Mouse (Mus musculus): ENCODE data around the gene Hhat.

Gene Hhat

DNA sequence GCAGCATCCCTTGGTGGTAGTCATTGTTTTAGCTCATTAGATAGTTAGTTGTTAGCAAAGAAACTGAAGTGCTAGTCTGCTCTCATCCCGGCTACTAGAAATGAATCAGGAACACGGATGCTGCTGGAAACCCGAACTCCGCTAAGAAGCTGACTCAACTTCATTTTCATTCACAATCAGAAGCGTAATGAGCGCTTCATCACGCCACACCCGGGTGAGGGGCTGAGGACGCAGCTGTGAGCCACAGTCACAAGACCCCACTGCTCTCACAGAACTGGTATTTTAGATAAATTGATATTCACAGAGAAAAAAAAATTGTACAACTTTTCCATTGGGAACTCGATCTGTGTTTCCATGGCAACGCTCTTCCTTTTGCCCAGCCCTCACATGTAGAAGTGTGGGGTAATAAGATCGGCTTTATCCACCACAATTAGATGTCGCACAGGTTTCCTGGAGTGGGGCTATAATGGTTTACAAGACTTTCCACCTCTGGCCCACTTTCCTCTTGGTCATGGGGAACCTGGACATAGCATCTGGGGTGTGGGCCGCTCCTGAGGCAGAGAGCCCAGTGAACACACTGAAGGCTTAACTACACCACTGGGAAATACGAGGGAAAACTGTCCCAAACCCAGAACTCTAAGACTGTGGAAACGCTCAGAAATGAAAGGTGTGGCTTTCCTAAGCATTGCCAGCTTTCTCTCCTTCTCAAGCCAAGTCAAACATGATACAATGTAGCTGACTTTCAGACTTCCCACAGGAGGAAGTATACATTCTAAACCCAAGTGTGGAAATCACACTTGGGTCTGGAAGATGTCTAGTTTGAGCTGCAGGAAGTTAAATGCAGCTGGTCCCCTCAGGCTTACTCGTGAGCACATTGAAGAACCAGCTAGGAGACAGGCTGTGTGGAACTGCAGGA is 14.3 kb upstream of the Hhat start:
- DNase-seq (ENCODE audit: low read depth), result peak; percentile 62

DNA sequence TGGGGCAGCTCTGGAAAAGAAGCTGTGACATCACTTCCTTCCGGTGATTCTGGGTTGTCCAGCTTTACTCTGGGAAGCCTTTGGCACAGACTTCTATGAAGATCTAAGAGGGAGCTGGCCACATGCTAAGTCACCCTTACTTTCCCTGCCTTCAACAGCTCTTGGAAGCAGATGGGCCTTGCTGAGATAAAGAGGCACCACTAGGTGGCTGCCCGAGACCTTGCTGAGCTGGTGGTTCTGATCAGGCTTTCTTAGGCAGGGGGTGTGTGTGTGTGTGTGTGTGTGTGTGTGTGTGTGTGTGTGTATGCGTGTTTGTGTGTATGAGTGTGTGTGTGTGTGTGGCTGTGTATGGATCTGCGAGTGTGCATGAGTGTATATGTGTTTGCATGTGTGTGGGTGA is 13.4 kb upstream of the Hhat start:
- DNase-seq (ENCODE audit: low read depth), result peak; percentile 85

DNA sequence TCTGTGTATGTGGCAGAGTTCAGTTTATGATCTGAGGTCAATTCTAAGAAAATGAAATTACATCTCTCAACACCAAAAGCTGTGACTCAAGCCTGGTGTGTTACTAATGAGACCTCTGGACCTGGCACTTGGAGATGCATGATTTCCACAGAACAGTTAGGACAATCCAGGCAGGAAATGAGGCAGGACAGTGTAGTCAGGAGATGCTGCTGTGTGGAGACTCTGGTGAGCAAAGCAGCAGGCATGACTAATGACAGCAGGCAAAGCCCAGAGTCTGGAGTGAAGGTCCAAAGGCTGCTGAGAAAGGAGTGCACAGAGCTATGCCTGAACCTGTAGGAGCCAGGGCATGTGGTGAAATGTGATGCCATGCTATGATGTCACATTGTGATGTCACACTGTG is 10.2 kb upstream of the Hhat start:
- peak; percentile 43 for DNase-seq (ENCODE audit: low read depth)

DNA sequence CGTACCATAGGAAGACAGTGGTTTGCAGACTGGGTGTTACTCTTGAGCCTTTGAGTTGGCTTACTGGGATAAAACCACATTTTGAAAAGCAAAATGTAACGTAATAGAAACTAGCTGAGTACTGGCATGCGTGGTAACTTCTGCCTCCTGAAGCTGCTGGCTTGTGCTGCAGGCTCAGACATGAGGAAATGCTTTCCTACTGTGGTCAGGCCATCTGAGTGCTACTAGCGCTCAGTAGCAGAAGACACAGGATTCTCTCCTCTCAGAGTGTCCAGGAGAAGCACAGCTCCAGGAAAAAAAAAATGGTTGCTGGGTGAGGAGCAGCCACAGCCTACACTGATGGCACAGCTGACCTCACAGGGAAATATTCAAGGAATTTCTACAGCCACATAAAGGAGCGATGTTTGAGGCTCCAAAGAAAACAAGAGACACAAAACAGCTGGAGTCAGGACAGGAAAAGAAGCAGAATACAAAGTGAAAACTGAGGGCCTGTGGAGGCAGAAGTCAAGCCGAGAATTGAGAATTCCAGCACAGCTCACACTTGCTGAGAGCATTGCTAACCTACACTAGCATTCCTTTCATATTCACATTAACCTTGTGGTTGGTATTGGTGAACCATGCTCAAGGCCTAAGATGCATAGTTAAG is 8.0 kb upstream of the Hhat start:
- peak; percentile 63 for DNase-seq (ENCODE audit: low read depth)

DNA sequence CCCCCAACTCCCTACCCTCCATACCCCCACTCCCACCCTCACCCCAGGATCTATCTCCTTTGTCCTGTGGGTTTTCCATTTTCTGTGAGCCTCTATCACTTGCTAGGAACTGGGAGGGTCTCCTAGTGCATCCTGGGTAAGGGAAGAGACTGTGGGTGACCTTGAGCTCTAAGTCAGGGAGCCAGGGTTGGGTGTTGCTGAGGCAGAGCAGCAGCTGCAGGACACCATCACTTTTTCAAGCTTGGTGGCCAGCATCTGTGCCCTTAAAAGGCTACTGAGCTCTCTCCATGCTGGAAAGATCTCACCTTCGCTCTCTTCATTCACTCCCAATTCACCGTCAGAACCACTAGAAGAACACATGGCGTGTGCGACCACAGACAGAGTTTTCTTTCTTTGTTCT is 7.2 kb upstream of the Hhat start:
- DNase-seq (ENCODE audit: low read depth), result no peak

DNA sequence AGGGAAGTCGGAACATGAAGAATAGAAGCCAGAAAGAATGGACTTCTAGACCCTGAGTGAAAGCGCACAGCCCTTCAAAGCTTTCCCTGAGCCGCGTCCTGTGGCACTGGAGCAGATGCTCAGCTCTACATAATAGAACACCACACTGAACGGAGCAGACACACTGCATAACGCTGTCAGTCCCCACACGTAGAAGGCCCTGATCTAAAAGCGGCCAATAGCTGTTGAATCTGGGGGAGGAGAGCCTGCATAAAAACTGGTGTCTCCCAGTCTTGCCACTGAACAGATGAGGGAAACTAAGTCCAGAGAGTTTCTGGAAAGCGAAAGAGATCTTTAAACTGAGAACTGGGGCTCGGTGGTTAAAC is 911 bp downstream of the Hhat start:
- no peak for DNase-seq (ENCODE audit: low read depth)

DNA sequence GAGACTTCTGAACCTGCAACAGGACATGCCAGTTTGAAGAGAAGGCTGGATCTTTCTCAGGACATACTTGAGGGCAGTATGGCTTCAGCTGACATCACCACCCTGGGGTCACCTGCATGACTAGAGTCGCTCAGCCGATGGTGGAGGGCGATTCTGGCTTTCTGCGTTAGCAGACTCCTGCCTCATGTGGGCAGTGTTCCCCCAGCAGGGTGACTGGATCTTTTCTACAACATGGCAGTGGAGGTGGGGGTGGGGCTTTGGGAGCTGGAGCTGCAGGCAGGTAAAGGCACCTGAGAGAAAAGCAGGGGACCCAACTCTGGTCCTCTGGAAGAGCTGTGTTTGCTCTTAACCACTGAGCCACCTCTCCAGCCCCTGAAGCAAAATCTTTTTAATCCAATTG is 5.5 kb downstream of the Hhat start:
- no peak for DNase-seq (ENCODE audit: low read depth)

DNA sequence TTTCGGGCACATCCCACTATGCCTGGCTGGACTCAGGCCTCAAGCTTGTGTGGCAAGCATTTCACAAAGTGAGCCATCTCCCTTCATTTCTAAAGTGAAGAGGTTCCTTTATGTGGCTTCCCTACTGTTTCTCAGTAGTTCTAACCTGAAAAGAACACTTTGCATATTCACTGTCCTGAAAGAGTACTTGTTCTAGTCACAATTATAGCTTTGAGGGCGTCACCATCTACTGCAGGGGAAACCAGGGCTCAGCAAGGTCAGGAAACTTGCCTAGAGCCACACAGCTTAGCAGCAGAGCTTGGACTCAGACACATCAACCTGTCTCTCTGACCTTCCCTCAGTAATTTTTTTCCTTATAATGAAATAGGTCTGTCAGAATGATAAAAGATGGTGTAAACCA is 6.5 kb downstream of the Hhat start:
- no peak for DNase-seq (ENCODE audit: low read depth)

DNA sequence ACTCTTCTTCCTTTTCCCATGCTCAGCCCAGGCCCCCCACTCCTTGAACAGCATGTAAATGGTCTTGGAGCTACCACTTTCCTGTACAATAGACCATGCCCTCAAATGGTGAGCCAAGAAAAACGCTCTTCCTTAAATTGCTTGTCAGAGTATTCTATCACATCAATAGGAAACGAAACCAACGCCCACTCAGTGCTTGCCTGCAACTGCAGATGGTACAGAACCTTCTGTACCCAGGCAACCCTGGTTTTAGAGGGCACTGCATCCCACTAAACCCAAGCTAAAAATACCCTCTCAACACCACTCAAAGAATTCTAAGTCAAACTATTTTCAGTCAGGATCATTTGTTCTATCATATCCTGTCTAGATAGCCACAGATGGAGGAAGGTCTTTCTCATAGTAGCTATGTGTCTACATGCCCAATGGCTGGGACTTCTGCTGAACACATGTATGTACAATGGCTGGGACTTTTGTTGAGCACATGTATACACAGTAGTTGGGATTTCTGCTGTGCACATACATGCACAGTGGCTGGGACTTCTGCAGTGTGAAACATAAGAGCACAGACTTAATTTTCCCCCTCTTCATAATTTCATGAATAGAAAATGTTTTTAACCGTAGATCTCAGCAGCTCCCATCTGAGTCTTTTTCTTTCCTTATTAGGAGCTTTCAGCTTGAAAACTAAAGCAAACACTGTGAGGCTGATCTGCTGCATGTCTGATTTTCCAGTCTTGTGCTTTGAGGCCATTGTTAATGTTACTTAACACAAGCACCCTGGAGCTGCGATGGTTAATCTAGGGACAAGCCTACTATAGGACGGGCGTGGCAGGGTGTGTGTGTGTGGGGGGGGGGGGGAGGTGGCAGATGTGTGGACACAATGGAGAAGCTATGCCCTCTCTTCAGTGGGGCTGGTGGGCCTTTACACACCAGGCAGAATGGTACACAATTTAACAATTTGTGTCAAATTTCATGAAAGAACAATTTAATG is 7.8 kb downstream of the Hhat start:
- no peak for DNase-seq (ENCODE audit: low read depth)

DNA sequence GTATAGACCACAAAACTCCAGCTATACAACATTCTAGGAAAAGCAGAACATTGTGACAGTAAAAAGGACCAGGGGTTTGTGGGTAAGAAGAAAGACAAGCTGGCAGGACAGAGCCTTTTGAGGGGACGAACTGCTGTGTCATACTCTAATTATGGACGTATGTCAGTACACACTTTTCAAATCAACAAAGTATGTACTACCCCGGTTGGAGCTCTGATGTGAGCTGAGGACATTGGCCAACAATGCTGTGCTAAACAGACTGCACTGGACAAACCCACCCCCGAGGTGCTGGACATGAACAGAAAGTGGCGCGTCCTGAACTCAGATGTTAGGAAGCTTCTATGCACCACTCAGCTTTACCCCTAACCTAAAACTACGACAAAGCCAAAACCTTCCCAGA is 14.3 kb downstream of the Hhat start:
- DNase-seq (ENCODE audit: low read depth), result no peak

DNA sequence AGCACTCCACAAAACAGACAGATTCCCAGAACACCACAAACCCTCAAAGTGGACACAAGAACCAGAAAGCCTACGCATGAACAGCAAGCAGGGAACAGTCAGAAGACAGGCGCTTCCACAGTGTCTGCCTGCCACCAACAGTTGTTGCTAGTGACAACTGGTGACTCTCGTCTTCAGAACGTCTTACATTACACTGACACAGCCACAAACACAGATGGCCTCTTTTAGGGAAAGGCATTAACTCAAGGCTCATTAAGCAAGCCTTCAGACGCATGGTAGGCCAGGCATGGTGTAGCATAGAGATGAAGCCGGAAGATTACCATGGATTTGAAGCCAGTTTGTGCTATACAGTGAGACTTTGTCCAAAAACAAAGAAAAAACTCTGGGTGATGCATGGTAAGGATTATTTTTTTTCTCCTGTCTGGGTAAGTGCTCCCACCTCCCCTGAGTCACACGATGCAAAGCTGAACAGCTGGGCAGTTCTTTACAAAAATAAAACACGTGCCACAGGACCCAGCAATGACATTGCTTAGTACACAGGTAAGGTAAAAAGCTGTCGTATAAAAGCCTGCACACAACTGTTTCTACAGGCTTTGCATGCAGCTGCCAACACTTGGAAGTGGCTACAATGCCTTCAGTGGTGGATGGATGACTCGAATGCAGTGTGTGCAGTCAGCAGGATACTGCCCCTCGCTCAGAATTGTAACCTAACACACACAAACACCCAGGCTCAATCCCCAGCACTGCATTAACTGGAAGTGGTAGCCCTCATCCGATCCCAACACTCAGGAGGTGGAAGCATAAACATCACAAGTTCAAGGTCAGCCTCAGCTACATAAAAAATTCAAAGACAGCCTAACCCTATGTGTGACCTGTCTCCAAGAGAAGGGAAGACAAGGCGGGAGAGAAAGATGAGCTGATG is 15.1 kb downstream of the Hhat start:
- no peak for DNase-seq (ENCODE audit: low read depth)

DNA sequence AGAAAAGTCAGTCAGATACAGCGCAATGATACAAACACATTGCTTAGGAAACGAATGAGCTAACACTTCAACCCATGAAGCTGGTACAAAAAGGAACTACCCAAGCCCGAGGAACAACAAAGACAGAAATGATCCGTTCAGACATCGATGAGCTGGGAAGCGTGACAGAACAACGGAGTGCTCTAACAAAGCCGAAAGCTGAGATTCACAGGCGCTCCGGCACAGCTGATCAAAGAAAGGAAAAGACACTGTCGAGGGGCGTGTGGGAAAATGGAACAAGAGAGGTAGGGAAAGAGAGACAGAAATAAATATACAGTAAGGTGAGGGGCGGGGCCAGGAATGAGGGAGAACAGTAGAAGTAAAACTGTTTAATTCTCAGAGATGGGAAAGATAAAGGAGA is 15.8 kb downstream of the Hhat start:
- no peak for DNase-seq (ENCODE audit: low read depth)

DNA sequence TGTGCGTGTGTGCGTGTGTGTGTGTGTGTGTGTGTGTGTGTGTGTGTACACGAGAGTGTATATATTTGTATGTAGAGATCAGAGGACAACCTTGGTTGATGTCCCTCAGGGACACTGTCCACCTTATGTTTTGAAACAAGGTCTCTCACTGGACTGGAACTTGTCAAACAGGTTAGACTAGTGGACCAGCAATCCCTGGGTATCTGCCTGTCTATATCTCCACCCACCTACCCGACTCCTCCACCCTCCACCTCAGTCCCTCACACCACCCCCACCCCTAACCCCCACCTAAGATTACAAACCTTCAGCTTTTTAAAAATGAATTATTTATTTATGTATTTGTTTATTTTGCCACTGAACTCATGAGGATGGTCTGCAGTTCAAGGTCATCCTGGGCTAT is 16.8 kb downstream of the Hhat start:
- DNase-seq (ENCODE audit: low read depth), result no peak

DNA sequence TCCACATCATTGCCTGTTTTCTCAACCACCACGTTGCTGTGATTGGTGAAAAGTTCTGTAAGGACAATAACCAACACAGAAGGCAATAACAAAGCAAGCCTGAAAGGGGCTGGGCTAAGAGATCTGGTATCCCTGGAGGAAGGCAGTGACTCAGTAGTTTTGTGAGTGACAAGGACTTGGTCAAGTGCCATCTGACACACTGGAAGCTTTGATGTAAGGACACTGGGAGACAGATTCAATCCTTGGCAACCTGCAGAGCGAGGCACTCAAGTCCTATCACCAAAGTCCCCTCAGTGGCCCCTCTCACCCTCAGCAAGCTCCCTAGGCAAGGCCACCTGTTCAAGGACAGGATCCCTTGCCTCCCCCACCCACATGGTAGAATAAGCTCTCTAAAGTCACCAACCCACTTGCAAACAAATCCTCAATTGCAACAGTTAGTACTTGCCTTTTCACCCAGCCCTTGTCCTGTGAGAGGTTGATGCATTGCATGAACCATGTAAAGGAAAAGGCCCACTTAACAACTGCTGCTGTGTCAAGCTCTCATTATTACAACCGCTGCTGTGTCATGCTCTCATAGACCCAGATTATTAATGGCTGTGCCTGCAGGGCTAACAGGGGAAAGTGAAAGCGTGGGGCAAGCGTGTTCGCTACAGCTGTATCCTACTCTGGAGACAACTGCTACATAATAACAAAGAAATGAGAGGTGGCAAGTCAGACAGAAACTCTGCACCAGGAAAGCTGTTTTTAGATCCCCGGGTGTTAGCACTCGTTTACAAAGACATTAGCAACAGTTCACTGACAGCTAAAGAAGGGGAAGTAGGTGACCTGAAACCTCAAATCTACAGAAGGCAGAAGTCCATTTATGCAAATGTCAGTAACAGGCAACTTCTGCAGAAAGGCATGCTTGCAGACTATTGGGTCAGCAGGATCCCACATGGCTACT is 18.1 kb downstream of the Hhat start:
- peak; percentile 43 for DNase-seq (ENCODE audit: low read depth)

DNA sequence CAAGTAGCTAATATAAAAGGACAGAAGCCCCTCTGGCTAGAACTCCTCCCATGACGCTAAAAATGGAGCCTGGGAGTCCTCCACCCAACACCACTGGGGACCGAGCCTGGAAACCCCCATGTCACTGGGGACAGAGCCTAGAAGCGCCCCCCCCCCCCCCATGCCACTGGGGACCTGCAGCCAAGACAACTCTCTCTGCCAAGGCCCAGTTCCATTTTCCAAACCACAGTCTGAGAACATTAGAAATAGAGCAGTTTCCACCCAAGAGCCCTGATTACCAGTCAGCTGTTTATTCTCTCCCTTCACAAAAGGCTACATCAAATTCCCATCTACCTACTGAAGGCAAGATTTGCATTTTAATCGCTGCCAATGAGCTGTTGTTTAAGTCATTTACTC is 21.0 kb downstream of the Hhat start:
- no peak for DNase-seq (ENCODE audit: low read depth)

DNA sequence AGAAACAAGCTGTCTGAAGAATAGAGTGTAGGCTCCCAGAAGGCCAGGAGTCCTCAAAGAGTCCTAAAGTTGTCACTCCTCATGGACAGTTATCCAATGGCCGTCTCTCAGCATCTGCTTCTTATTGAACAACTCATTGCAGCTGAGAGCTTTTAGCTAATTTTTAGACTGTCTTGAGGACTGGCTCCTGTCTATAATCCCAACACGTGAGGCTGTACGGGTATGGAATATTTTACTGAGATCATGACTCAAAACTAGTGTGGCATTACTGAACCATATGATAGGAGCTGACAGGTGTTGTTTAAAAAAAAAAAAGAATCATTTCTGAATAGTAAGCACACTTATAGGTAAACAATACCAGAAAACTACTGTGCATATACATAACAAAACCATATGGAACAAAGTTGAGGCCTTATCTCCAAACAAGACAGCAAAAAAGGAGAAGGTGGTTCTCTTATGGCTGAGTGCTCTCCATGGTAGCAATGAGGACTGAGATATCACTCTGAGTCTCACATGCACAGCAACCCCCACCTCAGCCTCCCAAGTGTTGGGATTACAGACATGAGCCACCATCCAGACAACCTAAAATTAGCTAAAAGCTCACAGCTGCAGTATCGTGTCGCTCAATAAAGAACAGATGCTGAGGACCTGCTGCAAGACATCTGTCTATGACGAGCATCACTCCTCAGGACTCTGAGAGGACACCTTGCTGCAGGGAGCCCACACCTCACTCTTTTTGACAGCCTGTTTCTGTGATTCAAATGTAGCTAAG is 21.6 kb downstream of the Hhat start:
- no peak for DNase-seq (ENCODE audit: low read depth)

DNA sequence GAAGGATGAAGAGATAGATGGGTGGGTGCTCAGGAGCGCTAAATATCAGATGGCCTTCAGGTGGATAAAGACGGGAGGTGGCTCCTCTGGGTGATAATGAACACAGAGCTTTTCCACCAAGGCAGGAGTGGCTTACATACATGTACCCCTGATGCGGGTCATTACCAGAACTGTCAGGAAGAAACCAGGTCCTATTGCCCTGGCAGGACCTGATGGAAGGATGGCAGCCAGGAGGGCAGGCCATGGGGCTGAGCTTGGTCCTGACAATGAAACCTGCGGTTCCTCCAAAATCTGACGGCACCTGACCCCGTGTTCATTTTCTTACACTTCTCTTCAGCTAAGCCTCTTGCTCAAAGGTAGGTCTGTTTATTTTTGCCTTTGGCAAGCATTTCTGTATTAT is 24.8 kb downstream of the Hhat start:
- no peak for DNase-seq (ENCODE audit: low read depth)

DNA sequence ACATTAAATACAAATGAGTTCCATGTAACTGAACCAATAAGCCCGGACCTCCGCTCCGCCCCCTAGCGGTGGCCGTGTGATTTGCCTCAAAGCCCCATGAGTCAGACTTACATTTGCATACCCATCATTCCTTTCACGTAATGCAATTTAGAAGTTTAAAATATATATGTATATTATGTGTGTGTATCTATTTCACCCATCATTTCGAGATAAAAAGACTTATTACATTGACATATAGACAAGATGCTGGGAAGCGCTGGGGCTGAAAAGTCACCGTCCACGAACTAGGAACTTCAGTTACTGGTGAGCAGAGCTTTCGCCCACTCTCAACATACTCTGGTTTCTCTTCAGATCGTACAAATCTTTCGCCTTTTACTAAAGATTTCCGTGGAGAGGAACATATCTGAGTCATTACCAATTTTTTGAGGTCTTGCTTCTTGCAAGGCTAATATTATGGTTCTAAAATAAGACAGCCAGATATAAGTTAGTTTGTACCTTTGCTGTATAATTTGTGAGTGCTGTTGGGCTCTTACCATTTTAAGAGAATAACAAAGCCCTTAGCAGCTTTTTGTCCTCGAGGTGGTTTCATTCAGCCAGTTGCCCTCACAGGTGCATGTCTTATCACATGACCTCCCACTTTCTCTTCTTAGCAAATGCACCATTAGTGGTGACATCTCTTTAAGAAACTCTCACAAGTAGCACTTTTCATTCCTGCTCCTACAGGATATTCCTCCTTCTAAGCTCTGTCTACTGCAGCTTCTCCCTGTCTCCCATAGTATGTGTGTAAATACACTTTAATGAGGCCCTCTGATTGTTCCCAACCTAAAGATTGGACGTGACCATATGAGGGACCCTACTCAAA is 25.6 kb downstream of the Hhat start:
- peak; percentile 74 for DNase-seq (ENCODE audit: low read depth)

DNA sequence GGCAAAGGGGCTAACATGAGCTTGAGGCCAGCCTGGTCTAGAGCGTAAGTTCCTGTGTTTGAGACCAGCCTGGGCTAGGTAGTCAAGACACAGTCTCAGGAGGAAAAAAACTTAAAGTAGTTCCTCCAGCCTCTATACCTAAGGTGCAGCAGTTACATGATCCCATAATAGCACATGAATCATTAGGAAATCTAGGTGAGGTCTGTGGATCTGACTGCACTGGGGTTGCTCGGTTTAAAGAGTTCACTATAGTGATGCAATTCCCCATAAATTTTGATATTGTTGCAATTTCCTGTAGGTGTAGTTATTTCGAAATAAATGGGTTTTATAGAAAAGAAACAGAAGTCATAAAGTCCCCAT is 26.2 kb downstream of the Hhat start:
- DNase-seq (ENCODE audit: low read depth), result no peak
